Mouse (Mus musculus): ENCODE measurements at regions not wholly inside any gene's neighbourhood (a gene's known extent, or its start where the extent isn't known, plus 50 kb on each side); places are given as distances from the start of the nearest gene placed in this dataset.

GRCm38 (mm10) chr8:126846188-126846565, 99.5 kb downstream of the Tomm20 start:
- TF ChIP-seq CTCF (IDR thresholded peaks at IDR 0.05) (no peak), EP300 (IDR thresholded peaks at IDR 0.05) (no peak)
